12 mouse cellular contexts compared by ENCODE assay signal in genomic region chr16:92452609-92453008, GRCm38 (mm10). TPM values are rescaled to one million over a fixed set of nuclear protein-coding genes. Genes with fewer than 3 reads are reported as not detected.
DNase-seq lines count a peak whose midpoint lies in the region; ATAC-seq and TF ChIP-seq lines count a peak whose summit lies in the region.
"Had no signal": no experiment of that assay in that cellular context is flagged by ENCODE, and none has a peak within 500 bp of the region (broad histone marks: within the 10 kb centered on the region; RNA-seq: fewer than 3 reads in every experiment).

No protein-coding gene starts in this region.

- peak; percentile 59 for TF ChIP-seq CTCF in hindbrain, postnatal 0 days (IDR thresholded peaks at IDR 0.05; ENCODE audit: low read depth)
- 0 out of 2 replicates have a peak, but pooled peaks have one; percentile 36 for TF ChIP-seq CTCF in thymus, adult 2 months (IDR thresholded peaks at IDR 0.05; ENCODE audit: borderline replicate concordance, control insufficient read depth, extremely low read depth, insufficient read depth, low read length, poor library complexity)
- 0 out of 2 replicates have a peak, but pooled peaks have one; percentile 11 for TF ChIP-seq CTCF in cortical plate, adult 2 months (IDR thresholded peaks at IDR 0.05; ENCODE audit: extremely low read depth, insufficient read depth, low read length)
- TF ChIP-seq CTCF in stomach, postnatal 0 days (IDR thresholded peaks at IDR 0.05; ENCODE audit: low read depth) = peak; percentile 65

- no peak overlapping the region for H3K4me3 ChIP-seq in hindbrain, postnatal 0 days (ENCODE audit: low read length)
- H3K4me3 ChIP-seq in hindbrain, embryonic 13.5 days = no peak overlapping the region
- H3K4me3 ChIP-seq in thymus, adult 2 months (ENCODE audit: control insufficient read depth, insufficient read depth, low read length) = no peak overlapping the region
- H3K4me3 ChIP-seq in cortical plate, adult 2 months (ENCODE audit: insufficient read depth, low read length) = no peak overlapping the region
- no peak overlapping the region for H3K4me3 ChIP-seq in stomach, postnatal 0 days (ENCODE audit: low read depth, low read length)
- no peak overlapping the region for H3K4me3 ChIP-seq in midbrain, embryonic 14.5 days (replicated peaks; ENCODE audit: low read depth, low read length)
- H3K4me3 ChIP-seq: neural tube, embryonic 12.5 days had no signal

- no peaks in the 10 kb centered on the region for H3K27me3 ChIP-seq in hindbrain, postnatal 0 days (ENCODE audit: insufficient read depth, low read length)
- no peaks in the 10 kb centered on the region for H3K27me3 ChIP-seq in hindbrain, embryonic 13.5 days
- H3K27me3 ChIP-seq in thymus, adult 2 months (ENCODE audit: control insufficient read depth, insufficient read depth, low read length) = no peaks in the 10 kb centered on the region
- no peaks in the 10 kb centered on the region for H3K27me3 ChIP-seq in stomach, postnatal 0 days (ENCODE audit: control insufficient read depth, insufficient read depth, low read length)
- H3K27me3 ChIP-seq in midbrain, embryonic 14.5 days (ENCODE audit: control insufficient read depth, insufficient read depth, low read length) = no peaks in the 10 kb centered on the region
- H3K27me3 ChIP-seq: neural tube, embryonic 12.5 days had no signal

- ATAC-seq in hindbrain, postnatal 0 days = no peak
- ATAC-seq in hindbrain, embryonic 13.5 days (ENCODE audit: low FRiP score) = no peak
- ATAC-seq in stomach, postnatal 0 days (ENCODE audit: low FRiP score, low TSS enrichment) = no peak
- ATAC-seq in midbrain, embryonic 14.5 days (ENCODE audit: low FRiP score, low TSS enrichment) = no peak

- TF ChIP-seq EP300 in stomach, postnatal 0 days (optimal IDR thresholded peaks at IDR 0.05) = no peak

- TF ChIP-seq POLR2A in thymus, adult 2 months (IDR thresholded peaks at IDR 0.05; ENCODE audit: control insufficient read depth, extremely low read depth, insufficient read depth, low read length, poor library complexity) = no peak
- TF ChIP-seq POLR2A in cortical plate, adult 2 months (IDR thresholded peaks at IDR 0.05; ENCODE audit: extremely low read depth, insufficient read depth, low read length) = no peak

- 61% methylated on average over 8 of the region's 8 CpGs for WGBS in hindbrain, postnatal 0 days
- 58% methylated on average over 8 of the region's 8 CpGs for whole genome bisulfite sequencing in hindbrain, embryonic 13.5 days
- WGBS in thymus, adult 2 months = 86% methylated on average over 8 of the region's 8 CpGs
- WGBS in stomach, postnatal 0 days = 79% methylated on average over 8 of the region's 8 CpGs
- WGBS in midbrain, embryonic 14.5 days = 60% methylated on average over 8 of the region's 8 CpGs

- H3K4me2 ChIP-seq in hindbrain, postnatal 0 days (ENCODE audit: low read depth, low read length) = no peak overlapping the region
- H3K4me2 ChIP-seq in hindbrain, embryonic 13.5 days = no peak overlapping the region
- no peak overlapping the region for H3K4me2 ChIP-seq in stomach, postnatal 0 days (replicated peaks; ENCODE audit: low read depth)
- no peak overlapping the region for H3K4me2 ChIP-seq in midbrain, embryonic 14.5 days (ENCODE audit: low read length)
- H3K4me2 ChIP-seq: neural tube, embryonic 12.5 days had no signal

- H3K27ac ChIP-seq in hindbrain, postnatal 0 days = no peak overlapping the region
- H3K27ac ChIP-seq in hindbrain, embryonic 13.5 days = no peak overlapping the region
- no peak overlapping the region for H3K27ac ChIP-seq in thymus, adult 2 months (ENCODE audit: control insufficient read depth, insufficient read depth, low read length)
- H3K27ac ChIP-seq in cortical plate, adult 2 months (ENCODE audit: insufficient read depth, low read length) = no peak overlapping the region
- H3K27ac ChIP-seq in stomach, postnatal 0 days (replicated peaks) = no peak overlapping the region
- H3K27ac ChIP-seq in midbrain, embryonic 14.5 days (replicated peaks; ENCODE audit: low read depth, low read length) = no peak overlapping the region
- H3K27ac ChIP-seq: neural tube, embryonic 12.5 days had no signal

- H3K9ac ChIP-seq in hindbrain, postnatal 0 days (replicated peaks; ENCODE audit: low read length) = no peak overlapping the region
- H3K9ac ChIP-seq in hindbrain, embryonic 13.5 days = no peak overlapping the region
- H3K9ac ChIP-seq in stomach, postnatal 0 days (ENCODE audit: low read length) = no peak overlapping the region
- H3K9ac ChIP-seq in midbrain, embryonic 14.5 days (replicated peaks; ENCODE audit: low read length) = no peak overlapping the region
- H3K9ac ChIP-seq: neural tube, embryonic 12.5 days had no signal

- peak; percentile 20 for DNase-seq in hindbrain, postnatal 0 days (ENCODE audit: low spot score)
- DNase-seq in thymus, adult 2 months = no peak
- DNase-seq in thymus, postnatal 10 days (ENCODE audit: low spot score in 2 of 2) = no peak
- DNase-seq in stomach, postnatal 0 days (ENCODE audit: low spot score) = no peak
- no peak for DNase-seq in adrenal gland, postnatal 36 days
- no peak for DNase-seq in midbrain, embryonic 14.5 days
- DNase-seq: kidney, adult 8-10 months; lung, postnatal 36 days; right cerebral cortex, postnatal 25 days had no signal

- H3K9me3 ChIP-seq in hindbrain, postnatal 0 days (ENCODE audit: low read length) = no peaks in the 10 kb centered on the region
- H3K9me3 ChIP-seq in hindbrain, embryonic 13.5 days = no peaks in the 10 kb centered on the region
- H3K9me3 ChIP-seq in stomach, postnatal 0 days (ENCODE audit: control insufficient read depth, low read length) = no peaks in the 10 kb centered on the region
- H3K9me3 ChIP-seq in midbrain, embryonic 14.5 days (ENCODE audit: control insufficient read depth, low read length) = no peaks in the 10 kb centered on the region
- H3K9me3 ChIP-seq: neural tube, embryonic 12.5 days had no signal

- no peaks in the 10 kb centered on the region for H3K36me3 ChIP-seq in hindbrain, postnatal 0 days (ENCODE audit: insufficient read depth, low read length)
- H3K36me3 ChIP-seq in hindbrain, embryonic 13.5 days = peaks cover 15% of the 10 kb centered on the region
- no peaks in the 10 kb centered on the region for H3K36me3 ChIP-seq in thymus, adult 2 months (ENCODE audit: control insufficient read depth, insufficient read depth, low read length)
- H3K36me3 ChIP-seq in stomach, postnatal 0 days (ENCODE audit: control insufficient read depth, insufficient read depth, low read length) = no peaks in the 10 kb centered on the region
- H3K36me3 ChIP-seq in midbrain, embryonic 14.5 days (ENCODE audit: control insufficient read depth, insufficient read depth, low read length) = peaks cover 8% of the 10 kb centered on the region; the same call in 1 of the 2 replicates

- no peaks in the 10 kb centered on the region for H3K4me1 ChIP-seq in hindbrain, postnatal 0 days (ENCODE audit: insufficient read depth, low read length)
- H3K4me1 ChIP-seq in hindbrain, embryonic 13.5 days (replicated peaks) = peaks cover 19% of the 10 kb centered on the region
- no peaks in the 10 kb centered on the region for H3K4me1 ChIP-seq in thymus, adult 2 months (replicated peaks; ENCODE audit: control insufficient read depth, insufficient read depth, low read length)
- peaks cover 10% of the 10 kb centered on the region for H3K4me1 ChIP-seq in cortical plate, adult 2 months (ENCODE audit: control insufficient read depth, insufficient read depth, low read length)
- no peaks in the 10 kb centered on the region for H3K4me1 ChIP-seq in stomach, postnatal 0 days (replicated peaks; ENCODE audit: control insufficient read depth, insufficient read depth)
- no peaks in the 10 kb centered on the region for H3K4me1 ChIP-seq in midbrain, embryonic 14.5 days (ENCODE audit: control insufficient read depth, insufficient read depth, low read length)

RNA-seq across cellular contexts. Expression of gene Rcan1, which starts 18.1 kb away (rescaled TPM):
- 78.9 and 87.1 TPM in 2 replicates for total RNA-seq in hindbrain, postnatal 0 days (2014; rRNA removed)
- polyA plus RNA-seq in hindbrain, postnatal 0 days (2015; fragmentation: Nextera tagmentation; extraction: Ambion mirVana) = 63.0 and 67.4 TPM in 2 replicates
- 56.5 and 56.6 TPM in 2 replicates for polyA plus RNA-seq in hindbrain, embryonic 13.5 days (2015; fragmentation: Nextera tagmentation; extraction: Ambion mirVana)
- polyA plus RNA-seq in thymus, adult 2 months (2012; rRNA removed) = 10.7 and 13.8 TPM in 2 replicates
- 50.0 and 50.9 TPM in 2 replicates for polyA plus RNA-seq in cortical plate, adult 2 months (2012; rRNA removed)
- 24.8 and 28.6 TPM in 2 replicates for polyA plus RNA-seq in stomach, postnatal 0 days (2015; fragmentation: Nextera tagmentation; extraction: Ambion mirVana)
- total RNA-seq in adrenal gland, postnatal 36 days (2021) = 10 to 100 TPM; 18.3 to 22.5 TPM
- polyA plus RNA-seq in midbrain, embryonic 14.5 days (2014; fragmentation: Nextera tagmentation; extraction: Ambion mirVana) = 63.4 and 71.1 TPM in 2 replicates

RNA-seq across cellular contexts. Expression of gene Clic6, which starts 32.9 kb away (rescaled TPM):
- total RNA-seq in hindbrain, postnatal 0 days (2014; rRNA removed) = 4.5 and 6.2 TPM in 2 replicates
- 7.7 and 8.9 TPM in 2 replicates for polyA plus RNA-seq in hindbrain, postnatal 0 days (2015; fragmentation: Nextera tagmentation; extraction: Ambion mirVana)
- 4.8 and 11.5 TPM in 2 replicates for polyA plus RNA-seq in hindbrain, embryonic 13.5 days (2015; fragmentation: Nextera tagmentation; extraction: Ambion mirVana)
- polyA plus RNA-seq in thymus, adult 2 months (2012; rRNA removed) = 0.09 and 0.22 TPM in 2 replicates
- polyA plus RNA-seq in cortical plate, adult 2 months (2012; rRNA removed) = 0.38 and 1.5 TPM in 2 replicates
- polyA plus RNA-seq in stomach, postnatal 0 days (2015; fragmentation: Nextera tagmentation; extraction: Ambion mirVana) = 38.5 and 48.4 TPM in 2 replicates
- total RNA-seq in adrenal gland, postnatal 36 days (2021) = under 1 TPM; 0.13 to 0.23 TPM
- 0.91 TPM in 1 of 2 replicates, not detected in the other for polyA plus RNA-seq in midbrain, embryonic 14.5 days (2014; fragmentation: Nextera tagmentation; extraction: Ambion mirVana)

Comparison
In these comparisons a context has a peak if more than half of its experiments do, and no peak if none do; other contexts are left out.
1. CTCF ChIP-seq: peak in every context shown above with its lines; median percentile 65 in stomach, postnatal 0 days; 59 in hindbrain, postnatal 0 days; 36 in thymus, adult 2 months; 11 in cortical plate, adult 2 months.